Mouse (Mus musculus) cerebellum, postnatal 36 days (tissue): ENCODE measurements around the gene Miga1.
"Not testable (repeated sequence)": the region's sequence is repeated elsewhere in the genome, so short reads cannot be mapped to it uniquely, and the experiment has no call there.

ENCODE experiments used
- DNase-seq, 2 experiments: peaks; one replicate each; pipeline ENCODE4 v3.0.0; 2021 to 2022; ENCODE audit warnings: mixed read lengths in 2 of 2

The Miga1 gene

GRCm38 (mm10) chr3:152321765-152322547 lies 18.3 kb downstream of the Miga1 start:
- no peak for DNase-seq

DNA sequence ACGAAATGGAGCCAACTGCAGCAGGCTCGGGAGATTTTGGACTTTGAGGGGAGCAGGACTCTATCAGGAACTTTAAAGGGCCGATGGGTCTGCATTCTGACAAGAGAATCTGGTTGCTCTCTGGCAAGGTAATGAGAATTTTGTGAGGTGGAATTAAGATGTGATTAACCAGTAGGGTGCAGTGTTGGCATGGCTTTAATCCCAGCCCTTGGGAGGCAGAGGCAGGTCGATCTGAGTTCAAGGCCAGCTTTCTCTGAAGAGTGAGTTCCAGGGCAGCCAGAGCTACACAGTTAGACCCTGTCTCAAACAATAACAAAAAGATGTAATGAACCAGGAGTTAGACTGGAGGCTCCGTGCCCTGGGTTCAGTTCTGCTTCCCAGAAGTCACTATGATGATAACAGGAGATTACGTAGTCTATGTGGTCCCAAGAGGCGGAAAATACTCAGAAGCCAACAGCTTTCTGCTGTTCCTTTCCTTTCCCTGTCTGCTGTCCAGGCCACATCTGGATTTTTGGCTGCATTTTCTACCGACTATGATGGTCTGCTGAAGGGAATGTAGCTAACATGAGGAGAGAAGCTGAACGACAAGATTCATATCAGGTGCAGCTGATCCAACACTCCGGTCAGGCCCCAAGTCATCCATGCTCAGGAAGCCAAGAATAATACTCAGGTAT lies 19.1 kb downstream of the Miga1 start:
- no peak for DNase-seq

GRCm38 (mm10) chr3:152316447-152317173 lies 23.6 kb downstream of the Miga1 start:
- DNase-seq, result not testable (repeated sequence)

GRCm38 (mm10) chr3:152315613-152316012 lies 24.6 kb downstream of the Miga1 start:
- peak; percentile 63 to 68 for DNase-seq

DNA sequence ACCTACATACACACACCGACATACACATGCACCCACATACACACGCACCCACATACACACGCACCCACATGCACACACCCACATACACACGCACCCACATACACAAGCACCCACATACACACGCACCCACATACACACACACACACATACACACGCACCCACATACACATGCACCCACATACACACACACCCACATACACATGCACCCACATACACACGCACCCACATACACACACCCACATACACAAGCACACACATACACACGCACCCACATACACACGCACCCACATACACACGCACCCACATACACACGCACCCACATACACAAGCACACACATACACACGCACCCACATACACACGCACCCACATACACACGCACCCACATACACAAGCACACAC lies 25.5 kb downstream of the Miga1 start:
- DNase-seq, result not testable (repeated sequence)

- DNase-seq, result no peak
Observed at GRCm38 (mm10) chr3:152309250-152309645, 31.0 kb downstream of the Miga1 start.

DNA sequence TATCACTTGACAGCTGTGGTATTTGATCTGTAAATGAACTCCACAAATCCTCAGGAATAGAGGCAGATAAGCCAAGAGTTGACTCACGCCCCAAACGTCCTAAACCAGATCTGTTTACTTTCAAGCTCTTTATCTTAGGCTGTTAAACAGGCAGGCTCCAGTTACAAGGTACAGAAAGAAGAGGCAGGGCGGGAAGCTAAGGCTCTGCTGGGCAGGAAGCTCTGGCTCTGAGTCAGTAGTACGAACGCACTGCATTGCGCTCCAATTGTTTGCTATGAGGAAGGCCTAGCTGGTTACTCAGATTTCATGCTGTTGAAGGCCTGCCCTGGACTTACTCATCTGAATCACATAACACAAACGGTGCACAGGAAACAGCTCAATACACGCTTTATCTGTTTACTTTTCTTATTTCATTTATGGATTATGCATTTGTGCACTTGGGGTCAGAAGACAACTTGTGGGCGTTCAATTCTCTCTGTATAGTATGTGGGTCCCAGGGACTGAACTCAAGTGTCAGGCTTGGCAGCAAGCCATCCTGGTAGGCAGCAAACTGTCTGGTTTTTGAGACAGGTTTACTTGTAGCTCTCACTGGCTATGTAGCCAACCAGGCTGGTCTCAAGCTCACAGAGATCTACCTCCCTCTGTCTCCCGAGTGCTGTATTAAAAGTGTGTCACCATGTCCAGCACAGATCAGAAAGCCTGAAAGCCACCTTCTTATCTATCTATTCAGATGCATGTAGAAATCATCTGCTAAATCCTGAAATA lies 31.5 kb downstream of the Miga1 start:
- DNase-seq, result no peak

- no peak for DNase-seq
Observed at GRCm38 (mm10) chr3:152305971-152306370, 34.2 kb downstream of the Miga1 start.

- DNase-seq, result no peak
Observed at GRCm38 (mm10) chr3:152305080-152305479, 35.1 kb downstream of the Miga1 start.

DNA sequence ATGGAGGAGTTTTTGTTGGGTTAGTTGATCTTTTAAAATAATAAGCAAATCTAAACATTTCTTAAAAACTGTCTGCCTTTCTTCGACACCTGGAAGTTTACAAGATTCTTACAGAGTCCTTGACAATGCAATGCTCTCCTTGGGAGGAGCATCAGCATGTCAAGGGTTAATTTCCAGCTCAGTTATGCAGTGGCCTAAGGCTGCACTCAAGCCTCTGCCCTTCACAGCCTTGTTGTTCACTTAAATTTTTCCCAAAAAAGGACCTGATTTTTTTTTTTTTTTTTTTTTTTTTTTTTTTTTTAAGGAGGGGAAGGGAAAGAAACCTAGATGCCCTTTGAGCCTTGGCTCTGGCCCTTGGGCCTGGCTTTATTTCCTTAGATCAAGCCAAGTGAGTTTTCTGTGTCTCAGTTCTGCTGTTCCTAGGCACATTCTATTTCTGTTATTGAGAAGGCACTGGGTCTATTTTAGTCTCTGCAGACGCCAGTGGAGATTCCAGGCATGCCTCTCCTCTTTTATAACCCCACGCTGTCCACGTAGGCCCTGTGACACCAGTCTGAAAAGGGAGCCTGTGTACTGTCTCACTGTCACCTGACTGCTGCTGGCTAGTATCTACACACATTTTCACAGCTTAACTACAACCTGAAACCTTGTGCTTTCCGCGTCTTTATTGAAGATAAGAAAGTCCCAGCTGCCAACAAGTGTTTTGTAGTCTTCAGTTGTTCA lies 36.0 kb downstream of the Miga1 start:
- DNase-seq, result no peak

GRCm38 (mm10) chr3:152302991-152303390 lies 37.2 kb downstream of the Miga1 start:
- no peak for DNase-seq

DNA sequence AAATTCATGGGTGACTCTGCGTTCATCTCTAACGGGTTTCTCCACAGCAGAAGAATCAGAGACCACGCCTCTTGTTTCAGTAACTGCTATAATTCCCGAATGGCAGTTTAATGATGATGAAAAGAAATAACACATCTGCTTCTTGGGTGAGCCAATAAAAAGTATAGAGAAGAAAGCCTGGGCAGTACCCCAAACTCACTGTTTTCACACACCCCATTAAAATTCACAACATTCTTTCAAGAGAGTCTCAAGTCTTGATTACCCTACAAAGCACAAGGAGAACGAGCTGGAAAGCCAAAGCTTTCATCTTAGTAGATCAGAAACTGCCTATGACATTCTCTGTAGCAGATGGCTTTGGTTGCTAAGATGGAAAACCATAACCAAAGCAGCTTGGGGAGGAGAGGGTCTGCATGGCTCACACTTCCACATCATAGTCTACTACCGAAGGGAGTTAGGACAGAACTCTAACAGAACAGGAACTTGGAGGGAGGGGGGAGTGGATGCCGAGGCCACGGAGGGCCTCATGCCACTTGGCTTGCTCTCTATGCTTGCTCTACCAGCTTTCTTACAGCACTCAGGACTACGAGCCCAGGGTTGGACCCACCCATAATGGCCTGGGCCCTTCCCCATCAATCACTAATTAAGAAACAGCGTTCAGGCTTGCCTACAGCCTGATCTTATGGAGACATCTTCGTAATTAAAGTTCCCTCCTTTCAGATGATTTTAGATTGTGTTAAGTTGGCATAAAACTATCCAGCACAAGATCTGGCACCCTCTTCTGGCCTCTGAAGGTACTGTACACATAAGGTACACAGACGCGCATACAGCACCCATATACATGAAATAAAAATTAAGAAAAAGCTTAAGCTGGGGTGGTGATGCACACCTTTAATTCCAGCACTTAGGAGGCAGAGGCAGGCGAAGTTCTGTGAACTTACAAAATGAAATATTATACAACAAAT lies 39.5 kb downstream of the Miga1 start:
- DNase-seq, result no peak

DNA sequence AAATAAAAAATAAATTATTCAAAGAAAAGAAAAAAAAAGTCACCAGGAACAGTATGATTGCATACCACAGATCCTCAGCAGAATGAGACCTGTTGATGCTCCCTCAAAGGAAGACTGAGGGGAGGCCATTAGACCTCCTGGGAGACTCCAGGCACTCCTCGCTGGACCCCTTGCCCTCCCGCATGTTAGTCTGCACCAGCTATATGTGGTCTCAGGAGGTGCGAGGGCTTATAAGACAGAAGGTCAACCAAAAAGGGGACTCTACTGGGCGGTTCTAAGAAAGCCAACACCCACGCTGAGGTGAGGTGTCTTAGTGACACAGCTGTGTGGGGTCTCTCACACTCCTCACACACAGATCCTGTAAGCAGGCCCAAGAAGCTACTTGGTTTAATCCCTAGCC lies 44.3 kb downstream of the Miga1 start:
- no peak for DNase-seq

- DNase-seq, result no peak
Observed at GRCm38 (mm10) chr3:152294400-152294799, 45.8 kb downstream of the Miga1 start.

- no peak for DNase-seq
Observed at GRCm38 (mm10) chr3:152293530-152294181, 46.6 kb downstream of the Miga1 start.

GRCm38 (mm10) chr3:152291895-152292294 lies 48.3 kb downstream of the Miga1 start:
- DNase-seq, result no peak

DNA sequence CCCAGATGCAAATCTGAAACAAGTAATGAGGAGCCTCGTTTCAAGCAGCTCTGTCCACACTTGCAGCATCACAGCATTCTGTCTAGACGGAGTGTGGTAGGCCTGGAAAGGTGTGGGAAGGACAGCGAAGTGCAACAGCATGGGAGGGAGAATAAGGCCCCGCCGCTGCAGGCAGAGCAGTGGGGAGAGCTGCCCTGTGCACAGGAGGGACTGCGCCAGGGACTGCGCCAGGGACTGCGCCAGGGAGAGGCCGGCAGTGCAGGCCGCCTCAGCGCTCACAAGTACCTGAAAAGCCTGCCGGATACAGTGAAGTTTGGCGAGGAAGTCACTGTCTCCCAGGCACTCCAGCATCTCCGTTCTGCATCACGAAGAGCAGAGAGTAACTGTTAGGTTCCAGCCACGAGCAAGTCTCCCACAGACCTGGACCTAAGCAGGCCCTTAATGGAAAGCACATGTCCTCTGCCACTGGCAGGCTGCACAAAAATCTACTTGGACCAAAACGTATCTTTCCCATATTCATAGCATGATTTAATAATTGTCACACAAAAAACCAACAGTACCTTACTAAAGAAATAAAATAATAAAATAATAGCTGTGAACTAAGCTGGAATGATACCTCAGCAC lies 49.9 kb downstream of the Miga1 start:
- DNase-seq, result no peak

- DNase-seq, result no peak
Observed at GRCm38 (mm10) chr3:152288740-152289139, 51.5 kb downstream of the Miga1 start.

DNA sequence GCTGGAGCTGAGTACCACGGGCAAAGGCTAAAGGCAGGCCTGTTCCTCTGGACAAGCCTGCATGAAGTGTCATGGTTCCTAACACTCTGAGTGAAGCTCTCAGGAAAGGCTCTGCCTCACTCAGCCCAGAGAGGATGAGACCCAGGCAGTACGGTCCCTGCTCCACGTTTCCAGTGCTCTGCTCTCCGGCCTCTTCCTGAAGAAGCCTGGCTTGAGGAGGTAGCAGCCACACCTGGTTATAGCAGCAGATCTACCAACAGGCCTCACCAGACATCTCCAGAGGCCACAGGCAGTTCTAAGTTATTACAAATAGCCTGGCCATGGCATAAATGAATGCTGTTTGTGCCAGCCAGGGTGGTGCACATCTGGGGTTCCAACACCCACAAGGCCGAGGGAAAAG lies 51.9 kb downstream of the Miga1 start:
- no peak for DNase-seq

- no peak for DNase-seq
Observed at GRCm38 (mm10) chr3:152287810-152288209, 52.4 kb downstream of the Miga1 start.
